Mouse (Mus musculus) cortical plate, adult 2 months (tissue): ENCODE results near the gene Galnt7. TPM values are rescaled to one million over a fixed set of nuclear protein-coding genes. Genes with fewer than 3 reads are reported as not detected.

ENCODE experiments used
- H3K27ac ChIP-seq: fragments of 200-500 bp; 2 replicates; pipeline ENCODE4 v1.5.1; 2012; ENCODE audit warnings: low read length, control low read depth, inconsistent platforms; ENCODE audit not compliant: insufficient read depth
- H3K4me1 ChIP-seq: fragments of 200-500 bp; 2 replicates; pipeline ENCODE4 v1.6.1; 2011; ENCODE audit warnings: low read length; ENCODE audit not compliant: control insufficient read depth, insufficient read depth
- H3K4me3 ChIP-seq: fragments of 200-500 bp; 2 replicates; pipeline ENCODE4 v1.5.1; 2011; ENCODE audit warnings: mild to moderate bottlenecking, low read length, control low read depth; ENCODE audit not compliant: insufficient read depth
- CTCF ChIP-seq: fragments of 200-500 bp; IDR thresholded peaks from 2 replicates; pipeline ENCODE4 v1.5.1; 2011; ENCODE audit warnings: mild to moderate bottlenecking, control low read depth, low read length; ENCODE audit not compliant: insufficient read depth; ENCODE audit errors: extremely low read depth
- POLR2A ChIP-seq: fragments of 200-500 bp; IDR thresholded peaks from 2 replicates; pipeline ENCODE4 v1.6.1; 2011; ENCODE audit warnings: mild to moderate bottlenecking, low read length, control low read depth; ENCODE audit not compliant: insufficient read depth; ENCODE audit errors: extremely low read depth
- polyA plus RNA-seq: library from polyadenylated mRNA; depleted of rRNA; stranded (reverse); fragments of >200 nt; gene quantifications from 2 replicates; pipeline ENCODE4 v1.2.3, GENCODE M21; 2012; rRNA removed

Gene Galnt7
- 5.6 and 6.0 TPM in 2 replicates for polyA plus RNA-seq

GRCm38 (mm10) chr8:57652456-57653055 is at the start of gene Galnt7:
Galnt7 (minus strand) TSS chr8:57653032.
- Histone ChIP-seq H3K4me3 (peak within 1 kb of the TSS; percentile 98), H3K4me1 (no peaks in the 10 kb centered on the region; the same call in 1 of the 2 replicates), H3K27ac (peak within 1 kb of the TSS; percentile 97)
- TF ChIP-seq POLR2A (no peak), CTCF (no peak)

GRCm38 (mm10) chr8:57688633-57689032 is 35.8 kb upstream of the Galnt7 start:
- no peak for TF ChIP-seq POLR2A
- no peak for TF ChIP-seq CTCF

GRCm38 (mm10) chr8:57685803-57686202 is 33.0 kb upstream of the Galnt7 start:
- H3K4me3 ChIP-seq: no peak overlapping the region
- TF ChIP-seq CTCF (no peak), POLR2A (no peak)
- H3K27ac ChIP-seq: no peak overlapping the region
- H3K4me1 ChIP-seq: no peaks in the 10 kb centered on the region

More at GRCm38 (mm10) chr8:57688633-57689032, 35.8 kb upstream of the Galnt7 start:
- Histone ChIP-seq H3K4me1 (no peaks in the 10 kb centered on the region), H3K27ac (no peak overlapping the region), H3K4me3 (no peak overlapping the region)

GRCm38 (mm10) chr8:57680044-57680443 is 27.2 kb upstream of the Galnt7 start:
- no peak overlapping the region; the same call in 1 of the 2 replicates for H3K27ac ChIP-seq
- H3K4me3 ChIP-seq: no peak overlapping the region
- H3K4me1 ChIP-seq: no peaks in the 10 kb centered on the region
- no peak for TF ChIP-seq CTCF
- TF ChIP-seq POLR2A: no peak

GRCm38 (mm10) chr8:57664121-57664520 is 11.3 kb upstream of the Galnt7 start:
- TF ChIP-seq CTCF (no peak), POLR2A (no peak)
- Histone ChIP-seq H3K4me1 (no peaks in the 10 kb centered on the region), H3K4me3 (no peak overlapping the region), H3K27ac (no peak overlapping the region)

GRCm38 (mm10) chr8:57660019-57660418 is 7.2 kb upstream of the Galnt7 start:
- Histone ChIP-seq H3K4me3 (no peak overlapping the region), H3K27ac (no peak overlapping the region), H3K4me1 (no peaks in the 10 kb centered on the region)
- TF ChIP-seq CTCF: no peak

- Histone ChIP-seq H3K4me3 (no peak overlapping the region), H3K27ac (no peak overlapping the region), H3K4me1 (no peaks in the 10 kb centered on the region; the same call in 1 of the 2 replicates)
- TF ChIP-seq CTCF (no peak), POLR2A (no peak)
These were observed 3.6 kb upstream of the Galnt7 start for GRCm38 (mm10) chr8:57656446-57656845.

- no peak overlapping the region; the same call in 1 of the 2 replicates for H3K4me3 ChIP-seq
- no peaks in the 10 kb centered on the region; the same call in 1 of the 2 replicates for H3K4me1 ChIP-seq
- TF ChIP-seq POLR2A: no peak
- TF ChIP-seq CTCF: no peak
- no peak overlapping the region for H3K27ac ChIP-seq
These were observed 1.3 kb upstream of the Galnt7 start for GRCm38 (mm10) chr8:57654146-57654545.

- TF ChIP-seq CTCF: no peak
- no peak for TF ChIP-seq POLR2A
- H3K27ac ChIP-seq: no peak overlapping the region
- peak overlapping the region; percentile 98 for H3K4me3 ChIP-seq
- no peaks in the 10 kb centered on the region; the same call in 1 of the 2 replicates for H3K4me1 ChIP-seq
These were observed 915 bp upstream of the Galnt7 start for GRCm38 (mm10) chr8:57653768-57654125.

- H3K4me3 ChIP-seq: peak overlapping the region; percentile 98
- H3K27ac ChIP-seq: peak overlapping the region; percentile 46; the same call in 1 of the 2 replicates
- no peak for TF ChIP-seq POLR2A
- no peak for TF ChIP-seq CTCF
- no peaks in the 10 kb centered on the region; the same call in 1 of the 2 replicates for H3K4me1 ChIP-seq
These were observed 380 bp upstream of the Galnt7 start for GRCm38 (mm10) chr8:57653056-57653767.
